Comparison of ENCODE assay signal across 21 mouse cellular contexts in the genomic region with DNA sequence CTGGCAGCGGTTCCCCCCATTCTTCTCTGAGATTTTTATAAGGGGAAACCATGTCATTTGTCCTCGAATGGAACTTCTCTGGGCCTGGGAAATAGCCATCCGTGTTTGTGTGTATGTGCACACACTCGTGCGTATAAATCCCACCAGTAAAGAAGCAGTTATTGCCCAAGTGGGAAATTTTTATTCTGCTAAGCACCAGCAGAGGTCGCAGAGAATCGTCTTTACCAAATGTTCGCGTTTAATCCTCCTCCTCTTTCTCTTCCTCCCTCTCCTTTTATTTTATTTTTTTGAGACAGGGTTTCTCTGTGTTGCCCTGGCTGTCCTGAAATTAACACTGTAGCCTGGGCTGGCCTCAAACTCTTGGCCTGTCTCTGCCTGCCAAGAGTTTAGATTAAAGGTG. TPM values are rescaled to one million over a fixed set of nuclear protein-coding genes. Genes with fewer than 3 reads are reported as not detected.
DNase-seq lines count a peak whose midpoint lies in the region; ATAC-seq and TF ChIP-seq lines count a peak whose summit lies in the region.
"Had no signal": no experiment of that assay in that cellular context is flagged by ENCODE, and none has a peak within 500 bp of the region (broad histone marks: within the 10 kb centered on the region; RNA-seq: fewer than 3 reads in every experiment).

No protein-coding gene starts in this region.

- TF ChIP-seq CTCF in heart, postnatal 0 days (IDR thresholded peaks at IDR 0.05; ENCODE audit: low read depth): peak; percentile 26
- TF ChIP-seq CTCF in liver, postnatal 0 days (IDR thresholded peaks at IDR 0.05; ENCODE audit: low read depth): 0 out of 2 replicates have a peak, but pooled peaks have one; percentile 5

- no peak for ATAC-seq in heart, postnatal 0 days (ENCODE audit: insufficient read depth, low read depth)
- ATAC-seq in liver, postnatal 0 days: no peak
- ATAC-seq in liver, embryonic 11.5 days (replicated peaks; ENCODE audit: low FRiP score): no peak
- ATAC-seq: activated CD4-positive, CD25-positive, alpha-beta regulatory T cell, adult 4 months; forebrain, embryonic 16.5 days; intestine, embryonic 15.5 days had no signal

- no peaks in the 10 kb centered on the region for H3K36me3 ChIP-seq in heart, postnatal 0 days (replicated peaks; ENCODE audit: control insufficient read depth, insufficient read depth, low read length)
- H3K36me3 ChIP-seq in heart, embryonic 10.5 days: no peaks in the 10 kb centered on the region
- H3K36me3 ChIP-seq in liver, postnatal 0 days (replicated peaks; ENCODE audit: insufficient read depth, low read length): no peaks in the 10 kb centered on the region
- H3K36me3 ChIP-seq in liver, embryonic 11.5 days (ENCODE audit: control insufficient read depth, insufficient read depth, low read length): no peaks in the 10 kb centered on the region
- H3K36me3 ChIP-seq: intestine, embryonic 15.5 days; midbrain, embryonic 12.5 days had no signal

- H3K4me3 ChIP-seq in heart, postnatal 0 days (ENCODE audit: low read depth, low read length): no peak overlapping the region
- H3K4me3 ChIP-seq in heart, embryonic 10.5 days: no peak overlapping the region
- no peak overlapping the region for H3K4me3 ChIP-seq in liver, postnatal 0 days (ENCODE audit: low read depth, low read length)
- H3K4me3 ChIP-seq in liver, embryonic 11.5 days (ENCODE audit: low read depth, low read length): no peak overlapping the region
- H3K4me3 ChIP-seq: intestine, embryonic 15.5 days; midbrain, embryonic 12.5 days had no signal

- H3K4me2 ChIP-seq in heart, postnatal 0 days (ENCODE audit: low read depth, low read length): no peak overlapping the region
- no peak overlapping the region for H3K4me2 ChIP-seq in liver, postnatal 0 days (ENCODE audit: low read depth, low read length)
- H3K4me2 ChIP-seq in liver, embryonic 11.5 days: no peak overlapping the region
- H3K4me2 ChIP-seq: heart, embryonic 11.5 days; intestine, embryonic 15.5 days; midbrain, embryonic 12.5 days had no signal

- H3K27me3 ChIP-seq in heart, postnatal 0 days (ENCODE audit: control insufficient read depth, insufficient read depth, low read length): no peaks in the 10 kb centered on the region
- no peaks in the 10 kb centered on the region for H3K27me3 ChIP-seq in heart, embryonic 10.5 days (ENCODE audit: insufficient read depth, poor library complexity, severe bottlenecking)
- H3K27me3 ChIP-seq in liver, postnatal 0 days (ENCODE audit: insufficient read depth, low read length): no peaks in the 10 kb centered on the region
- H3K27me3 ChIP-seq in liver, embryonic 11.5 days (replicated peaks; ENCODE audit: control insufficient read depth, insufficient read depth, low read length): no peaks in the 10 kb centered on the region
- H3K27me3 ChIP-seq: intestine, embryonic 15.5 days; midbrain, embryonic 12.5 days had no signal

- H3K9me3 ChIP-seq in heart, postnatal 0 days (replicated peaks; ENCODE audit: control insufficient read depth, low read length): no peaks in the 10 kb centered on the region
- no peaks in the 10 kb centered on the region for H3K9me3 ChIP-seq in heart, embryonic 10.5 days
- no peaks in the 10 kb centered on the region for H3K9me3 ChIP-seq in liver, postnatal 0 days (ENCODE audit: low read length)
- no peaks in the 10 kb centered on the region for H3K9me3 ChIP-seq in liver, embryonic 11.5 days (ENCODE audit: control insufficient read depth, low read length)
- H3K9me3 ChIP-seq: intestine, embryonic 15.5 days; midbrain, embryonic 12.5 days had no signal

- TF ChIP-seq EP300 in heart, postnatal 0 days (IDR thresholded peaks at IDR 0.05; ENCODE audit: low read depth): no peak
- no peak for TF ChIP-seq EP300 in liver, postnatal 0 days (IDR thresholded peaks at IDR 0.05; ENCODE audit: low read depth)

- no peak overlapping the region for H3K9ac ChIP-seq in heart, postnatal 0 days (replicated peaks; ENCODE audit: low read depth, low read length)
- no peak overlapping the region for H3K9ac ChIP-seq in liver, postnatal 0 days (replicated peaks)
- no peak overlapping the region for H3K9ac ChIP-seq in liver, embryonic 11.5 days (ENCODE audit: low read depth, low read length)
- H3K9ac ChIP-seq: intestine, embryonic 15.5 days; liver, embryonic 14.5 days; midbrain, embryonic 12.5 days had no signal

- no peaks in the 10 kb centered on the region for H3K4me1 ChIP-seq in heart, postnatal 0 days (ENCODE audit: control insufficient read depth, insufficient read depth)
- no peaks in the 10 kb centered on the region for H3K4me1 ChIP-seq in heart, embryonic 10.5 days
- H3K4me1 ChIP-seq in liver, postnatal 0 days (ENCODE audit: insufficient read depth): no peaks in the 10 kb centered on the region
- no peaks in the 10 kb centered on the region for H3K4me1 ChIP-seq in liver, embryonic 11.5 days (replicated peaks; ENCODE audit: control insufficient read depth, insufficient read depth, low read length)
- H3K4me1 ChIP-seq: intestine, embryonic 15.5 days; midbrain, embryonic 12.5 days had no signal

- 53% methylated on average over 9 of the region's 9 CpGs for WGBS in heart, postnatal 0 days
- 60% methylated on average over 9 of the region's 9 CpGs for WGBS in heart, embryonic 10.5 days
- 54% methylated on average over 9 of the region's 9 CpGs for WGBS in liver, postnatal 0 days (ENCODE audit: insufficient replicate concordance)
- WGBS in liver, embryonic 11.5 days: 59% methylated on average over 9 of the region's 9 CpGs

- DNase-seq in heart, postnatal 0 days (ENCODE audit: low spot score): no peak
- no peak for DNase-seq in heart, embryonic 10.5 days (ENCODE audit: low spot score)
- no peak for DNase-seq in liver, postnatal 0 days
- no peak for DNase-seq in liver, embryonic 11.5 days (ENCODE audit: low spot score)
- peak; percentile 36 for DNase-seq in ES-CJ7 (ENCODE audit: low read depth, low spot score)
- DNase-seq in embryo, embryonic 10.5 days (ENCODE audit: low spot score): peak; percentile 40
- DNase-seq in cerebellum, postnatal 10 days: no peak
- DNase-seq: cerebellum, postnatal 36 days; heart, postnatal 36 days; kidney, postnatal 36 days; lung, postnatal 4 days; thymus, adult 18-20 months had no signal

- H3K27ac ChIP-seq in heart, postnatal 0 days (ENCODE audit: low read depth): no peak overlapping the region
- H3K27ac ChIP-seq in heart, embryonic 10.5 days: no peak overlapping the region
- H3K27ac ChIP-seq in liver, postnatal 0 days (ENCODE audit: low read depth): no peak overlapping the region
- no peak overlapping the region for H3K27ac ChIP-seq in liver, embryonic 11.5 days (ENCODE audit: low read depth, low read length)
- H3K27ac ChIP-seq: intestine, embryonic 15.5 days; liver, embryonic 14.5 days; midbrain, embryonic 12.5 days had no signal

RNA-seq across cellular contexts. Expression of a gene that starts 41.1 kb away (rescaled TPM):
- 51.6 and 65.0 TPM in 2 replicates for total RNA-seq in heart, postnatal 0 days (2014; rRNA removed; ENCODE audit: low replicate concordance)
- 70.4 and 71.4 TPM in 2 replicates for polyA plus RNA-seq in heart, postnatal 0 days (2015; fragmentation: Nextera tagmentation; extraction: Ambion mirVana)
- 101 and 124 TPM in 2 replicates for polyA plus RNA-seq in heart, embryonic 10.5 days (2016; fragmentation: Nextera tagmentation; extraction: Ambion mirVana)
- 39.0 and 41.4 TPM in 2 replicates for polyA plus RNA-seq in liver, postnatal 0 days (2015; fragmentation: Nextera tagmentation; extraction: Ambion mirVana)
- 156 and 157 TPM in 2 replicates for polyA plus RNA-seq in liver, embryonic 11.5 days (2014; fragmentation: Nextera tagmentation; extraction: Ambion mirVana)

RNA-seq across cellular contexts. Expression of a gene that starts 52.1 kb away (rescaled TPM):
- not detected in 2 replicates for total RNA-seq in heart, postnatal 0 days (2014; rRNA removed; ENCODE audit: low replicate concordance)
- not detected in 2 replicates for polyA plus RNA-seq in heart, postnatal 0 days (2015; fragmentation: Nextera tagmentation; extraction: Ambion mirVana)
- not detected in 2 replicates for polyA plus RNA-seq in heart, embryonic 10.5 days (2016; fragmentation: Nextera tagmentation; extraction: Ambion mirVana)
- not detected in 2 replicates for polyA plus RNA-seq in liver, postnatal 0 days (2015; fragmentation: Nextera tagmentation; extraction: Ambion mirVana)
- not detected in 2 replicates for polyA plus RNA-seq in liver, embryonic 11.5 days (2014; fragmentation: Nextera tagmentation; extraction: Ambion mirVana)
- total RNA-seq: adrenal gland, postnatal 4 days; gastrocnemius, adult 8-10 months; heart, postnatal 36 days had no signal
- polyA plus RNA-seq: activated CD4-positive, CD25-positive, alpha-beta regulatory T cell, adult 4 months; forebrain, embryonic 16.5 days; heart, embryonic 11.5 days; limb, embryonic 11.5 days; liver, embryonic 14.5 days; midbrain, embryonic 12.5 days had no signal

RNA-seq across cellular contexts. Expression of a gene that starts 52.7 kb away (rescaled TPM):
- total RNA-seq in heart, postnatal 0 days (2014; rRNA removed; ENCODE audit: low replicate concordance): not detected in 2 replicates
- polyA plus RNA-seq in heart, postnatal 0 days (2015; fragmentation: Nextera tagmentation; extraction: Ambion mirVana): not detected in 2 replicates
- polyA plus RNA-seq in heart, embryonic 10.5 days (2016; fragmentation: Nextera tagmentation; extraction: Ambion mirVana): not detected in 2 replicates
- 0.14 TPM in 1 of 2 replicates, not detected in the other for polyA plus RNA-seq in liver, postnatal 0 days (2015; fragmentation: Nextera tagmentation; extraction: Ambion mirVana)
- not detected in 2 replicates for polyA plus RNA-seq in liver, embryonic 11.5 days (2014; fragmentation: Nextera tagmentation; extraction: Ambion mirVana)
- total RNA-seq: gastrocnemius, adult 8-10 months; heart, postnatal 36 days had no signal
- polyA plus RNA-seq: forebrain, embryonic 16.5 days; heart, embryonic 11.5 days; intestine, embryonic 15.5 days; limb, embryonic 11.5 days; midbrain, embryonic 12.5 days had no signal

Comparison
In these comparisons a context has a peak if more than half of its experiments do, and no peak if none do; other contexts are left out.
1. DNase-seq: peak in ES-CJ7 (single experiment) and embryo, embryonic 10.5 days (single experiment); none in heart, postnatal 0 days (single experiment), heart, embryonic 10.5 days (single experiment), liver, postnatal 0 days (single experiment), liver, embryonic 11.5 days (single experiment) and cerebellum, postnatal 10 days (0 of 2).